Mouse (Mus musculus): ENCODE data around the gene Prss44. TPM values are rescaled to one million over a fixed set of nuclear protein-coding genes. Genes with fewer than 3 reads are reported as not detected.
A peak's percentile ranks its signal among the peaks of the same experiment; 100 is the strongest.

Gene Prss44
- polyA plus RNA-seq, 1 experiment = not detected

GRCm38 (mm10) chr9:110858967-110859596, 45.3 kb downstream of the Prss44 start:
- Histone ChIP-seq H3K4me3 (ENCODE audit: low read depth, low read length) (no peak overlapping the region), H3K4me1 (ENCODE audit: control insufficient read depth, insufficient read depth, insufficient read length, low read length) (peaks cover 2% of the 10 kb centered on the region; the same call in 1 of the 2 replicates), H3K27me3 (ENCODE audit: control insufficient read depth, insufficient read depth, low read length) (peaks cover 15% of the 10 kb centered on the region), H3K36me3 (ENCODE audit: control insufficient read depth, insufficient read depth, low read length) (no peaks in the 10 kb centered on the region), H3K27ac (ENCODE audit: insufficient read depth, low read depth, low read length) (no peak overlapping the region)
- TF ChIP-seq CTCF (IDR thresholded peaks at IDR 0.05; ENCODE audit: extremely low read depth, insufficient read length, insufficient replicate concordance, low read depth, low read length) (no peak), POLR2A (IDR thresholded peaks at IDR 0.05; ENCODE audit: low read depth, low read length) (no peak)
- 85% methylated on average over 5 of the region's 5 CpGs for WGBS

DNA sequence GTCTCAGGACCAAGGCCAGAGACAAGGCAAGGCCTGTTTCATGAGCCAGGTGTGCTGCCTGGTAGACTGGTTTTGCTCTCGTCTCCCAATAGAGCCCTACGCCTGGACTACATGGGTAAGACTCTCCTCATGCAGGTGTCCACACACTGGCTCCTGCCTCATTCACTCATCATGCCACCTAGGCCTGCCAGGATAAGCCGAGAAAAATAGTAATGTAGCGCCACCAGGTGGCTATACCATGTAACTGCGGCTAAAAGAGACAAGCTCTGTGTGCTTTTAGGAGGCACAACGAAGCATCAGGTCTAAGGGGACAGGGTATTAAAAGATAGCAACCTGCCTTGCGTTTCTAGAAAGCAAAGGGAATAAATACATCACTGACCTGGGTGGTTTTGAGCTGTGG, 57.2 kb downstream of the Prss44 start:
- peak; percentile 69; the same call in 1 of the 2 replicates for TF ChIP-seq CTCF (IDR thresholded peaks at IDR 0.05; ENCODE audit: extremely low read depth, insufficient read length, insufficient replicate concordance, low read depth, low read length)
- no peak for TF ChIP-seq POLR2A (IDR thresholded peaks at IDR 0.05; ENCODE audit: low read depth, low read length)
- H3K27me3 ChIP-seq (ENCODE audit: control insufficient read depth, insufficient read depth, low read length) = peaks cover 3% of the 10 kb centered on the region; the same call in 1 of the 2 replicates
- H3K27ac ChIP-seq (ENCODE audit: insufficient read depth, low read depth, low read length) = no peak overlapping the region
- H3K36me3 ChIP-seq (ENCODE audit: control insufficient read depth, insufficient read depth, low read length) = no peaks in the 10 kb centered on the region
- no peak overlapping the region for H3K4me3 ChIP-seq (ENCODE audit: low read depth, low read length)
- WGBS = 18% methylated on average over 7 of the region's 7 CpGs
- H3K4me1 ChIP-seq (ENCODE audit: control insufficient read depth, insufficient read depth, insufficient read length, low read length) = peaks cover 16% of the 10 kb centered on the region

Other genes with a start within 250 kb of the Prss44 start
- gene Nradd, start 189.5 kb upstream of the Prss44 start, polyA plus RNA-seq (2012; rRNA removed) = 3.3 and 3.7 TPM in 2 replicates
- gene Nbeal2, start 159.8 kb upstream of the Prss44 start, polyA plus RNA-seq (2012; rRNA removed) = 28.1 and 28.8 TPM in 2 replicates
- gene Ccdc12, start 157.5 kb upstream of the Prss44 start, polyA plus RNA-seq (2012; rRNA removed) = 52.9 and 138 TPM in 2 replicates
- not detected in 2 replicates for gene Myl3, start 72.1 kb upstream of the Prss44 start, polyA plus RNA-seq (2012; rRNA removed)
- gene Pth1r, start 66.8 kb upstream of the Prss44 start, polyA plus RNA-seq (2012; rRNA removed) = 5.6 and 7.3 TPM in 2 replicates
- not detected in 2 replicates for gene Prss42, start 15.8 kb upstream of the Prss44 start, polyA plus RNA-seq (2012; rRNA removed)
- not detected in 2 replicates for gene Prss43, start 12.7 kb downstream of the Prss44 start, polyA plus RNA-seq (2012; rRNA removed)
- not detected in 2 replicates for gene Prss45, start 20.6 kb downstream of the Prss44 start, polyA plus RNA-seq (2012; rRNA removed)
- gene Prss46, start 30.5 kb downstream of the Prss44 start, polyA plus RNA-seq (2012; rRNA removed) = not detected in 2 replicates
- not detected in 2 replicates for gene Prss50, start 44.0 kb downstream of the Prss44 start, polyA plus RNA-seq (2012; rRNA removed)
- 16.2 and 19.0 TPM in 2 replicates for gene Als2cl, start 65.9 kb downstream of the Prss44 start, polyA plus RNA-seq (2012; rRNA removed)
- gene Tmie, start 66.1 kb downstream of the Prss44 start, polyA plus RNA-seq (2012; rRNA removed) = 0.76 and 0.82 TPM in 2 replicates
- not detected in 2 replicates for gene Fam240a, start 102.9 kb downstream of the Prss44 start, polyA plus RNA-seq (2012; rRNA removed)
- gene Tdgf1, start 132.2 kb downstream of the Prss44 start, polyA plus RNA-seq (2012; rRNA removed) = not detected in 2 replicates
- gene Lrrc2, start 137.6 kb downstream of the Prss44 start, polyA plus RNA-seq (2012; rRNA removed) = not detected in 2 replicates
- 0.72 and 0.74 TPM in 2 replicates for gene Rtp3, start 176.6 kb downstream of the Prss44 start, polyA plus RNA-seq (2012; rRNA removed)
- gene Ltf, start 205.3 kb downstream of the Prss44 start, polyA plus RNA-seq (2012; rRNA removed) = 0.29 and 1.9 TPM in 2 replicates
- gene Ccrl2, start 243.5 kb downstream of the Prss44 start, polyA plus RNA-seq (2012; rRNA removed) = 1.8 and 3.4 TPM in 2 replicates